Mouse (Mus musculus): ENCODE results near the gene Fbxl19. TPM values are rescaled to one million over a fixed set of nuclear protein-coding genes. Genes with fewer than 3 reads are reported as not detected.

Gene Fbxl19
- polyA plus RNA-seq, 1 experiment from 2014 or later = 10.8 TPM

- no peak overlapping the region for H3K27ac ChIP-seq
- DNase-seq (ENCODE audit: low spot score) = no peak
- peaks cover 81% of the 10 kb centered on the region for H3K36me3 ChIP-seq
- H3K4me1 ChIP-seq = peaks cover 12% of the 10 kb centered on the region
- 0 out of 2 replicates have a peak overlapping the region, but pooled peaks have one; percentile 22 for H3K4me3 ChIP-seq
- H3K27me3 ChIP-seq (ENCODE audit: low read depth, poor library complexity, severe bottlenecking) = no peaks in the 10 kb centered on the region
- no peaks in the 10 kb centered on the region for H3K9me3 ChIP-seq (replicated peaks)
- 90% methylated on average over 8 of the region's 8 CpGs for WGBS
Measured at GRCm38 (mm10) chr7:127801010-127801621, 56.8 kb downstream of the Fbxl19 start.

GRCm38 (mm10) chr7:127802313-127802712, 58.0 kb downstream of the Fbxl19 start:
- Histone ChIP-seq H3K27ac (no peak overlapping the region), H3K9me3 (replicated peaks) (no peaks in the 10 kb centered on the region), H3K4me3 (no peak overlapping the region), H3K4me1 (peaks cover 12% of the 10 kb centered on the region), H3K36me3 (peaks cover 71% of the 10 kb centered on the region), H3K27me3 (ENCODE audit: low read depth, poor library complexity, severe bottlenecking) (no peaks in the 10 kb centered on the region)
- WGBS = 93% methylated on average over 17 of the region's 17 CpGs
- no peak for DNase-seq (ENCODE audit: low spot score)

- 84% methylated on average over 5 of the region's 5 CpGs for WGBS
- Histone ChIP-seq H3K27me3 (ENCODE audit: low read depth, poor library complexity, severe bottlenecking) (no peaks in the 10 kb centered on the region), H3K4me1 (no peaks in the 10 kb centered on the region), H3K27ac (no peak overlapping the region), H3K9me3 (replicated peaks) (no peaks in the 10 kb centered on the region), H3K4me3 (no peak overlapping the region), H3K36me3 (peaks cover 56% of the 10 kb centered on the region)
- no peak for DNase-seq (ENCODE audit: low spot score)
Measured at GRCm38 (mm10) chr7:127808821-127809220, 64.5 kb downstream of the Fbxl19 start.

- Histone ChIP-seq H3K4me3 (no peak overlapping the region), H3K9me3 (replicated peaks) (no peaks in the 10 kb centered on the region), H3K27me3 (ENCODE audit: low read depth, poor library complexity, severe bottlenecking) (no peaks in the 10 kb centered on the region), H3K27ac (no peak overlapping the region), H3K4me1 (no peaks in the 10 kb centered on the region), H3K36me3 (peaks cover 57% of the 10 kb centered on the region)
- DNase-seq (ENCODE audit: low spot score) = no peak
- 92% methylated on average over 1 of the region's 1 CpGs for WGBS
Measured at GRCm38 (mm10) chr7:127809846-127810245, 65.5 kb downstream of the Fbxl19 start.

GRCm38 (mm10) chr7:127810650-127811049, 66.3 kb downstream of the Fbxl19 start:
- no peaks in the 10 kb centered on the region for H3K27me3 ChIP-seq (ENCODE audit: low read depth, poor library complexity, severe bottlenecking)
- no peaks in the 10 kb centered on the region for H3K4me1 ChIP-seq
- no peak for DNase-seq (ENCODE audit: low spot score)
- H3K4me3 ChIP-seq = no peak overlapping the region
- no peaks in the 10 kb centered on the region for H3K9me3 ChIP-seq (replicated peaks)
- H3K36me3 ChIP-seq = peaks cover 63% of the 10 kb centered on the region
- H3K27ac ChIP-seq = no peak overlapping the region
- WGBS = 82% methylated on average over 10 of the region's 10 CpGs

GRCm38 (mm10) chr7:127811240-127811639, 66.9 kb downstream of the Fbxl19 start:
- Histone ChIP-seq H3K4me1 (no peaks in the 10 kb centered on the region), H3K4me3 (no peak overlapping the region), H3K27me3 (ENCODE audit: low read depth, poor library complexity, severe bottlenecking) (no peaks in the 10 kb centered on the region), H3K27ac (no peak overlapping the region), H3K36me3 (peaks cover 63% of the 10 kb centered on the region), H3K9me3 (replicated peaks) (no peaks in the 10 kb centered on the region)
- WGBS = 81% methylated on average over 4 of the region's 4 CpGs
- no peak for DNase-seq (ENCODE audit: low spot score)

- Histone ChIP-seq H3K9me3 (replicated peaks) (no peaks in the 10 kb centered on the region), H3K36me3 (peaks cover 63% of the 10 kb centered on the region), H3K4me3 (no peak overlapping the region), H3K4me1 (no peaks in the 10 kb centered on the region), H3K27me3 (ENCODE audit: low read depth, poor library complexity, severe bottlenecking) (no peaks in the 10 kb centered on the region), H3K27ac (no peak overlapping the region)
- DNase-seq (ENCODE audit: low spot score) = no peak
- 88% methylated on average over 3 of the region's 3 CpGs for WGBS
Measured at GRCm38 (mm10) chr7:127812292-127812691, 67.9 kb downstream of the Fbxl19 start.

- no peaks in the 10 kb centered on the region for H3K9me3 ChIP-seq (replicated peaks)
- H3K27ac ChIP-seq = no peak overlapping the region
- WGBS = 82% methylated on average over 4 of the region's 4 CpGs
- H3K27me3 ChIP-seq (ENCODE audit: low read depth, poor library complexity, severe bottlenecking) = no peaks in the 10 kb centered on the region
- H3K4me3 ChIP-seq = no peak overlapping the region
- no peaks in the 10 kb centered on the region for H3K4me1 ChIP-seq
- peaks cover 64% of the 10 kb centered on the region for H3K36me3 ChIP-seq
- no peak for DNase-seq (ENCODE audit: low spot score)
Measured at GRCm38 (mm10) chr7:127813821-127814220, 69.5 kb downstream of the Fbxl19 start.

- H3K27me3 ChIP-seq (ENCODE audit: low read depth, poor library complexity, severe bottlenecking) = no peaks in the 10 kb centered on the region
- DNase-seq (ENCODE audit: low spot score) = no peak
- H3K36me3 ChIP-seq = peaks cover 59% of the 10 kb centered on the region
- no peak overlapping the region for H3K4me3 ChIP-seq
- H3K4me1 ChIP-seq = no peaks in the 10 kb centered on the region
- no peaks in the 10 kb centered on the region for H3K9me3 ChIP-seq (replicated peaks)
- H3K27ac ChIP-seq = no peak overlapping the region
- WGBS = 85% methylated on average over 19 of the region's 19 CpGs
Measured at GRCm38 (mm10) chr7:127814241-127814921, 70.0 kb downstream of the Fbxl19 start.

GRCm38 (mm10) chr7:127815116-127815665, 70.8 kb downstream of the Fbxl19 start:
- Histone ChIP-seq H3K27me3 (ENCODE audit: low read depth, poor library complexity, severe bottlenecking) (no peaks in the 10 kb centered on the region), H3K27ac (no peak overlapping the region), H3K4me1 (no peaks in the 10 kb centered on the region), H3K36me3 (peaks cover 51% of the 10 kb centered on the region), H3K9me3 (replicated peaks) (no peaks in the 10 kb centered on the region), H3K4me3 (no peak overlapping the region)
- no peak for DNase-seq (ENCODE audit: low spot score)
- 90% methylated on average over 15 of the region's 15 CpGs for WGBS

- H3K4me1 ChIP-seq = peaks cover 6% of the 10 kb centered on the region
- H3K4me3 ChIP-seq = no peak overlapping the region
- no peak overlapping the region for H3K27ac ChIP-seq
- H3K27me3 ChIP-seq (ENCODE audit: low read depth, poor library complexity, severe bottlenecking) = no peaks in the 10 kb centered on the region
- H3K36me3 ChIP-seq = peaks cover 41% of the 10 kb centered on the region
- no peak for DNase-seq (ENCODE audit: low spot score)
- 68% methylated on average over 15 of the region's 15 CpGs for WGBS
- H3K9me3 ChIP-seq (replicated peaks) = no peaks in the 10 kb centered on the region
Measured at GRCm38 (mm10) chr7:127815954-127816821, 71.8 kb downstream of the Fbxl19 start.

GRCm38 (mm10) chr7:127817053-127817452, 72.7 kb downstream of the Fbxl19 start:
- Histone ChIP-seq H3K27me3 (ENCODE audit: low read depth, poor library complexity, severe bottlenecking) (no peaks in the 10 kb centered on the region), H3K4me1 (peaks cover 15% of the 10 kb centered on the region), H3K9me3 (replicated peaks) (no peaks in the 10 kb centered on the region), H3K4me3 (no peak overlapping the region), H3K27ac (no peak overlapping the region), H3K36me3 (peaks cover 34% of the 10 kb centered on the region)
- DNase-seq (ENCODE audit: low spot score) = no peak
- WGBS = 70% methylated on average over 7 of the region's 7 CpGs

GRCm38 (mm10) chr7:127817776-127818175, 73.4 kb downstream of the Fbxl19 start:
- H3K27me3 ChIP-seq (ENCODE audit: low read depth, poor library complexity, severe bottlenecking) = no peaks in the 10 kb centered on the region
- peaks cover 28% of the 10 kb centered on the region for H3K36me3 ChIP-seq
- H3K27ac ChIP-seq = no peak overlapping the region
- no peak overlapping the region for H3K4me3 ChIP-seq
- WGBS = 96% methylated on average over 5 of the region's 5 CpGs
- no peaks in the 10 kb centered on the region for H3K9me3 ChIP-seq (replicated peaks)
- DNase-seq (ENCODE audit: low spot score) = no peak
- H3K4me1 ChIP-seq = peaks cover 21% of the 10 kb centered on the region
